Comparison of ENCODE assay signal across 21 mouse cellular contexts in genomic region chr1:184935980-184936379, GRCm38 (mm10). TPM values are rescaled to one million over a fixed set of nuclear protein-coding genes. Genes with fewer than 3 reads are reported as not detected.
DNase-seq lines count a peak whose midpoint lies in the region; ATAC-seq and TF ChIP-seq lines count a peak whose summit lies in the region.
"Had no signal": no experiment of that assay in that cellular context is flagged by ENCODE, and none has a peak within 500 bp of the region (broad histone marks: within the 10 kb centered on the region; RNA-seq: fewer than 3 reads in every experiment).

No protein-coding gene starts in this region.

- H3K27me3 ChIP-seq in intestine, embryonic 15.5 days (replicated peaks): no peaks in the 10 kb centered on the region
- H3K27me3 ChIP-seq in intestine, postnatal 0 days (replicated peaks; ENCODE audit: control insufficient read depth, insufficient read depth, low read length): no peaks in the 10 kb centered on the region
- no peaks in the 10 kb centered on the region for H3K27me3 ChIP-seq in lung, embryonic 14.5 days (ENCODE audit: insufficient read depth, low read length)
- H3K27me3 ChIP-seq in limb, embryonic 14.5 days (ENCODE audit: control insufficient read depth, insufficient read depth, low read length): no peaks in the 10 kb centered on the region
- no peaks in the 10 kb centered on the region for H3K27me3 ChIP-seq in hindbrain, embryonic 11.5 days (ENCODE audit: control insufficient read depth, insufficient read depth, low read length)
- H3K27me3 ChIP-seq: embryonic facial prominence, embryonic 13.5 days; forebrain, embryonic 13.5 days; hindbrain, embryonic 13.5 days had no signal

- no peak overlapping the region for H3K4me3 ChIP-seq in intestine, embryonic 15.5 days (replicated peaks)
- no peak overlapping the region for H3K4me3 ChIP-seq in intestine, postnatal 0 days (ENCODE audit: low read depth, low read length)
- no peak overlapping the region for H3K4me3 ChIP-seq in lung, embryonic 14.5 days (ENCODE audit: low read depth, low read length)
- H3K4me3 ChIP-seq in lung, adult 2 months (replicated peaks; ENCODE audit: extremely low read depth, low read depth, low read length): no peak overlapping the region
- no peak overlapping the region for H3K4me3 ChIP-seq in limb, embryonic 14.5 days (replicated peaks; ENCODE audit: low read length)
- no peak overlapping the region for H3K4me3 ChIP-seq in hindbrain, embryonic 11.5 days (ENCODE audit: low read depth, low read length)
- H3K4me3 ChIP-seq: embryonic facial prominence, embryonic 13.5 days; forebrain, embryonic 13.5 days; gastrocnemius, adult 2 months; hindbrain, embryonic 13.5 days had no signal

- ATAC-seq in intestine, embryonic 15.5 days: 0 out of 2 replicates have a peak, but pooled peaks have one; percentile 47
- ATAC-seq in intestine, postnatal 0 days: no peak
- ATAC-seq in lung, embryonic 14.5 days (ENCODE audit: insufficient read depth): no peak
- ATAC-seq in limb, embryonic 14.5 days (ENCODE audit: low FRiP score, low read depth): no peak
- 0 out of 2 replicates have a peak, but pooled peaks have one; percentile 45 for ATAC-seq in megakaryocyte-erythroid progenitor cell, adult 5-6 weeks (replicated peaks; ENCODE audit: low FRiP score, low TSS enrichment, poor library complexity, severe bottlenecking)
- ATAC-seq in hindbrain, embryonic 11.5 days (ENCODE audit: low FRiP score): no peak
- ATAC-seq: forebrain, embryonic 13.5 days; forebrain, postnatal 0 days; hindbrain, postnatal 0 days had no signal

- 0 out of 2 replicates have a peak, but pooled peaks cover 5% of the 10 kb centered on the region for H3K4me1 ChIP-seq in intestine, embryonic 15.5 days (replicated peaks)
- no peaks in the 10 kb centered on the region for H3K4me1 ChIP-seq in intestine, postnatal 0 days (replicated peaks; ENCODE audit: control insufficient read depth, insufficient read depth, low read length)
- no peaks in the 10 kb centered on the region for H3K4me1 ChIP-seq in lung, embryonic 14.5 days (ENCODE audit: insufficient read depth)
- no peaks in the 10 kb centered on the region for H3K4me1 ChIP-seq in lung, adult 2 months (ENCODE audit: control insufficient read depth, insufficient read depth, low read length)
- H3K4me1 ChIP-seq in limb, embryonic 14.5 days (ENCODE audit: control insufficient read depth, insufficient read depth, low read length): no peaks in the 10 kb centered on the region; the same call in 1 of the 2 replicates
- no peaks in the 10 kb centered on the region for H3K4me1 ChIP-seq in hindbrain, embryonic 11.5 days (replicated peaks; ENCODE audit: control insufficient read depth, insufficient read depth, low read length)
- H3K4me1 ChIP-seq: hindbrain, embryonic 13.5 days had no signal

- 49% methylated on average over 5 of the region's 5 CpGs for WGBS in intestine, embryonic 15.5 days
- 57% methylated on average over 5 of the region's 5 CpGs for WGBS in intestine, postnatal 0 days
- 35% methylated on average over 5 of the region's 5 CpGs for WGBS in lung, embryonic 14.5 days
- WGBS in lung, adult 2 months: 65% methylated on average over 5 of the region's 5 CpGs
- WGBS in limb, embryonic 14.5 days: 44% methylated on average over 5 of the region's 5 CpGs
- WGBS in hindbrain, embryonic 11.5 days: 81% methylated on average over 5 of the region's 5 CpGs

- H3K36me3 ChIP-seq in intestine, embryonic 15.5 days: no peaks in the 10 kb centered on the region
- H3K36me3 ChIP-seq in intestine, postnatal 0 days (ENCODE audit: control insufficient read depth, insufficient read depth): no peaks in the 10 kb centered on the region
- H3K36me3 ChIP-seq in lung, embryonic 14.5 days (ENCODE audit: insufficient read depth): no peaks in the 10 kb centered on the region
- H3K36me3 ChIP-seq in limb, embryonic 14.5 days (ENCODE audit: control insufficient read depth, insufficient read depth, low read length): no peaks in the 10 kb centered on the region
- H3K36me3 ChIP-seq in hindbrain, embryonic 11.5 days (ENCODE audit: control insufficient read depth, insufficient read depth, low read length): no peaks in the 10 kb centered on the region

- no peak overlapping the region for H3K27ac ChIP-seq in intestine, embryonic 15.5 days
- no peak overlapping the region for H3K27ac ChIP-seq in intestine, postnatal 0 days (ENCODE audit: low read depth, low read length)
- no peak overlapping the region for H3K27ac ChIP-seq in lung, embryonic 14.5 days (ENCODE audit: low read depth)
- 0 out of 2 replicates have a peak overlapping the region, but pooled peaks have one; percentile 44 for H3K27ac ChIP-seq in limb, embryonic 14.5 days (replicated peaks; ENCODE audit: low read depth, low read length)
- no peak overlapping the region for H3K27ac ChIP-seq in hindbrain, embryonic 11.5 days (ENCODE audit: low read depth, low read length)
- H3K27ac ChIP-seq: embryonic facial prominence, embryonic 13.5 days; forebrain, embryonic 13.5 days; gastrocnemius, adult 2 months; hindbrain, postnatal 0 days had no signal

- TF ChIP-seq CTCF in intestine, postnatal 0 days (IDR thresholded peaks at IDR 0.05; ENCODE audit: low read depth): no peak
- no peak for TF ChIP-seq CTCF in lung, embryonic 14.5 days (IDR thresholded peaks at IDR 0.05; ENCODE audit: low read depth)
- TF ChIP-seq CTCF in lung, adult 2 months (IDR thresholded peaks at IDR 0.05; ENCODE audit: insufficient read depth, low read length): no peak

- peak; percentile 5 for DNase-seq in lung, embryonic 14.5 days
- DNase-seq in lung, adult 2 months: no peak
- DNase-seq in limb, embryonic 14.5 days (ENCODE audit: low spot score): no peak
- DNase-seq in thymus, postnatal 14 days: no peak
- DNase-seq in hindbrain, embryonic 11.5 days (ENCODE audit: low spot score): no peak
- DNase-seq: adrenal gland, adult 2 months; adrenal gland, postnatal 25 days; cerebellum, adult 8-10 months; cerebellum, postnatal 14 days; forebrain, postnatal 0 days; gastrocnemius, adult 2 months; gastrocnemius, postnatal 25 days had no signal

- no peak for TF ChIP-seq POLR2A in lung, adult 2 months (IDR thresholded peaks at IDR 0.05; ENCODE audit: borderline replicate concordance, extremely low read depth, low read depth, low read length)
- no peak for TF ChIP-seq POLR2A in limb, embryonic 14.5 days (IDR thresholded peaks at IDR 0.05; ENCODE audit: borderline replicate concordance, extremely low read depth, insufficient read depth, insufficient read length)

- H3K9me3 ChIP-seq in intestine, embryonic 15.5 days: no peaks in the 10 kb centered on the region
- no peaks in the 10 kb centered on the region for H3K9me3 ChIP-seq in intestine, postnatal 0 days (ENCODE audit: control insufficient read depth)
- H3K9me3 ChIP-seq in lung, embryonic 14.5 days (ENCODE audit: low read depth, low read length): no peaks in the 10 kb centered on the region
- no peaks in the 10 kb centered on the region for H3K9me3 ChIP-seq in limb, embryonic 14.5 days (ENCODE audit: control insufficient read depth, low read length)
- H3K9me3 ChIP-seq in hindbrain, embryonic 11.5 days (ENCODE audit: control insufficient read depth, low read length): no peaks in the 10 kb centered on the region
- H3K9me3 ChIP-seq: embryonic facial prominence, embryonic 13.5 days; forebrain, embryonic 13.5 days; hindbrain, embryonic 13.5 days had no signal

- no peak overlapping the region for H3K4me2 ChIP-seq in intestine, embryonic 15.5 days (replicated peaks)
- H3K4me2 ChIP-seq in intestine, postnatal 0 days (replicated peaks; ENCODE audit: low read depth): no peak overlapping the region
- H3K4me2 ChIP-seq in lung, embryonic 14.5 days: no peak overlapping the region
- H3K4me2 ChIP-seq in limb, embryonic 14.5 days (replicated peaks; ENCODE audit: low read depth, low read length, severe bottlenecking): no peak overlapping the region
- no peak overlapping the region for H3K4me2 ChIP-seq in hindbrain, embryonic 11.5 days (replicated peaks; ENCODE audit: low read depth, low read length)
- H3K4me2 ChIP-seq: embryonic facial prominence, embryonic 13.5 days; forebrain, embryonic 13.5 days; hindbrain, embryonic 13.5 days had no signal

- no peak overlapping the region for H3K9ac ChIP-seq in intestine, embryonic 15.5 days
- H3K9ac ChIP-seq in intestine, postnatal 0 days (ENCODE audit: low read depth, low read length): no peak overlapping the region
- no peak overlapping the region for H3K9ac ChIP-seq in lung, embryonic 14.5 days
- no peak overlapping the region for H3K9ac ChIP-seq in limb, embryonic 14.5 days (ENCODE audit: low read depth, low read length, severe bottlenecking)
- H3K9ac ChIP-seq in hindbrain, embryonic 11.5 days (ENCODE audit: low read depth, low read length): no peak overlapping the region
- H3K9ac ChIP-seq: embryonic facial prominence, embryonic 13.5 days; forebrain, embryonic 13.5 days; forebrain, postnatal 0 days; hindbrain, embryonic 13.5 days had no signal

RNA-seq across cellular contexts. Expression of gene C130074G19Rik, which starts 53.0 kb away (rescaled TPM):
- polyA plus RNA-seq in intestine, embryonic 15.5 days (2015; fragmentation: Nextera tagmentation; extraction: Ambion mirVana): 2.3 and 2.7 TPM in 2 replicates
- 6.3 and 6.4 TPM in 2 replicates for polyA plus RNA-seq in intestine, postnatal 0 days (2015; fragmentation: Nextera tagmentation; extraction: Ambion mirVana)
- polyA plus RNA-seq in lung, embryonic 14.5 days (2014; fragmentation: Nextera tagmentation; extraction: Ambion mirVana): 2.5 and 3.0 TPM in 2 replicates
- polyA plus RNA-seq in lung, adult 2 months (2012; rRNA removed): 23.9 and 31.7 TPM in 2 replicates
- 7.3 and 9.7 TPM in 2 replicates for polyA plus RNA-seq in limb, embryonic 14.5 days (2012; rRNA removed)
- polyA plus RNA-seq in limb, embryonic 14.5 days (2014; fragmentation: Nextera tagmentation; extraction: Ambion mirVana): 1.8 TPM in 2 replicates
- not detected in 2 replicates for total RNA-seq in megakaryocyte-erythroid progenitor cell, adult 5-6 weeks (2014; fragmentation: Nextera tagmentation)
- not detected in 2 replicates for total RNA-seq in megakaryocyte-erythroid progenitor cell, adult 5-6 weeks (2017)
- polyA plus RNA-seq in hindbrain, embryonic 11.5 days (2014; fragmentation: Nextera tagmentation; extraction: Ambion mirVana): 0.86 and 0.96 TPM in 2 replicates
- total RNA-seq: granulocyte monocyte progenitor cell, adult 5-6 weeks had no signal
- polyA plus RNA-seq: C2C12 had no signal

Comparison
In these comparisons a context has a peak if more than half of its experiments do, and no peak if none do; other contexts are left out.
1. ATAC-seq: peak in intestine, embryonic 15.5 days (single experiment) and megakaryocyte-erythroid progenitor cell, adult 5-6 weeks (single experiment); none in intestine, postnatal 0 days (single experiment), lung, embryonic 14.5 days (single experiment), limb, embryonic 14.5 days (single experiment) and hindbrain, embryonic 11.5 days (single experiment).